In the genomic region with DNA sequence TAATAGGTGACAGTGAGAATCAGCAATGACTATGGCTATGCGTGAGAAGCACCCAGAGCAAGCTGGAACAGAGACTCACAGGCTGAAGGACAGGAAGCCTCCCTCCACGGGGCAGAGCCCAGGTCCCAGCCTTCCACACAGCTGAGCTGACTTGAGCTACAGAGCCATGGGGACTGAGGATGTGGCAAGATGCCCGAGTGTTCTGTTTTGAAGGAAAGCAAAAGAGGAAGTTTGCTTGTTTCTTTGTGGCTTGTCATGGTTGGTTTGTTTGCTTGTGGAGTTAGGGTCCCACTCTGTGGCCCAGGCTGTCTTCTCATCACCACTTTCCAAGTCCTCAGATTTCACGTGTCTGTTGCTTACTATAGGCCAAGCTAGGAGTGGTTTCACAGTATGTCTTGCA, we compare ENCODE assay signal across 14 mouse cellular contexts. TPM values are rescaled to one million over a fixed set of nuclear protein-coding genes. Genes with fewer than 3 reads are reported as not detected.
"Had no signal": no experiment of that assay in that cellular context is flagged by ENCODE, and none has a peak within 500 bp of the region (broad histone marks: within the 10 kb centered on the region; RNA-seq: fewer than 3 reads in every experiment).

No protein-coding gene starts in this region.

- H3K4me2 ChIP-seq: limb, embryonic 15.5 days had no signal

- DNase-seq: kidney, adult 8-10 months; kidney, postnatal 36 days; layer of hippocampus, adult 9-11 months; layer of hippocampus, postnatal 36 days; lung, adult 18-20 months; thymus, adult 18-20 months; thymus, postnatal 25 days had no signal

- H3K9me3 ChIP-seq: limb, embryonic 15.5 days; midbrain, embryonic 10.5 days had no signal

- H3K36me3 ChIP-seq: limb, embryonic 15.5 days; midbrain, embryonic 10.5 days had no signal

- H3K9ac ChIP-seq: limb, embryonic 15.5 days; liver, embryonic 14.5 days had no signal

- H3K27ac ChIP-seq: kidney, postnatal 0 days; limb, embryonic 15.5 days; liver, embryonic 14.5 days; midbrain, embryonic 10.5 days; stomach, postnatal 0 days had no signal

- H3K4me3 ChIP-seq: limb, embryonic 15.5 days; midbrain, embryonic 10.5 days had no signal

- ATAC-seq: midbrain, embryonic 16.5 days had no signal

RNA-seq across cellular contexts. Expression of gene Trim67, which starts 2.2 kb away (rescaled TPM):
- total RNA-seq: neutrophil, adult 5-6 weeks had no signal

RNA-seq across cellular contexts. Expression of gene Fam89a, which starts 39.0 kb away (rescaled TPM):
- total RNA-seq: neutrophil, adult 5-6 weeks had no signal
